Mouse (Mus musculus): ENCODE results near the gene Abca1.

GRCm38 (mm10) chr4:53076788-53077350 lies 82.8 kb downstream of the Abca1 start:
- no peak for TF ChIP-seq POLR2A (IDR thresholded peaks at IDR 0.05; ENCODE audit: extremely low read depth, insufficient read depth, low read length)
- TF ChIP-seq CTCF (IDR thresholded peaks at IDR 0.05; ENCODE audit: extremely low read depth, insufficient read depth, low read length): no peak

Data from cortical plate, adult 2 months (tissue).